Mouse (Mus musculus) frontal cortex, postnatal 14 days (tissue): Measurements from ENCODE around the gene 2700081O15Rik.

Source experiments
- DNase-seq, 2 experiments: peaks; one replicate each; pipeline ENCODE4 v3.0.0; 2022; ENCODE audit warnings: low spot score in 2 of 2

The 2700081O15Rik gene

GRCm38 (mm10) chr19:7420841-7421601 is 3.6 kb downstream of the 2700081O15Rik start:
- DNase-seq: no peak

DNA sequence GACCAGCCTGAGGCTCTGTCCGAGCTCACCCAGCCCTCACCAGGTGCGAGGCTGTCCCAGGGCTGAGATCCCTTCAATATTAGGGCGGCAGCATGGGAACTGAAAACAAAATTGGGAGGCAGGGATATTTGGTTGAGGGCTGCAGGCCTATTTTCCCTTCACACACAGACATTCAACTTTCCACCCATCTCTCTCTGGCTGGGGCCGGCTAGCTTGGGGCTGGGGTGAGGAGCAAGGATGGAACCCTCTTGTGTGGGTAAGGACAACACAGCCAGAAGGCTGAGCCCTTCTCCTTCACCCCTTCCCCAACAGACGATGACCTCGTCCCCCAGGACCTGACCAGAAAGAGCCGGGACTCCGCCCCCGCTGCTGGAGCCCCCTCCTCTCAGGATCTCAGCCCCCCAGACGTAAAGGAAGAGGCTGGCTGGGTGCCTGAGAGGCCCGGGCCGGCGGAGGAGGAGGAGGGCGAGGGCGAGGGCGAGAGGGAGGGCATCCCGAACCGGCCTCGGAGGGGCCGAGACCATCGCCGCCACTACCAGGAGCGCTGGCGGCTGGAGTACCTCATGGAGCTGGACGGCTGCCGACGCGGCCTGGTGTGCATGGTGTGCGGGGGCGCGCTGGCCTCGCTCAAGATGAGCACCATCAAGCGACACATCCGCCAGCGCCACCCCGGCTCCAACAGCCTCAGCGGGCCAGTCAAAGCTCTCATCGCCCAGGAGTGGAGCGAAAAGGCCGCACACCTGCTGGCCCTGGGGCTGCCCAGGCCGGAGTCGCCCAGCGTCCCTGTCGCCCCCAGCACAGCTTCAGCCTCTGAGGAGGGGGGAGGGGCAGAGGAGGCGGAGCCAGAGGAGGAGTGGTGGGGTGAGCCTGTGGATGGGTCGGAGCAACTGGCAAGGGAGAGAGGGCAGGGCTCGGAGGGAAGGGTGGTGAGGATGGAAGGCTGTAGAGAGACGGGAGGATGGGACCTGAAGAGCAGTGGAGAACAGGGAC is 4.5 kb downstream of the 2700081O15Rik start:
- peak; percentile 47 to 59 for DNase-seq

GRCm38 (mm10) chr19:7422656-7423027 is 5.2 kb downstream of the 2700081O15Rik start:
- no peak for DNase-seq

DNA sequence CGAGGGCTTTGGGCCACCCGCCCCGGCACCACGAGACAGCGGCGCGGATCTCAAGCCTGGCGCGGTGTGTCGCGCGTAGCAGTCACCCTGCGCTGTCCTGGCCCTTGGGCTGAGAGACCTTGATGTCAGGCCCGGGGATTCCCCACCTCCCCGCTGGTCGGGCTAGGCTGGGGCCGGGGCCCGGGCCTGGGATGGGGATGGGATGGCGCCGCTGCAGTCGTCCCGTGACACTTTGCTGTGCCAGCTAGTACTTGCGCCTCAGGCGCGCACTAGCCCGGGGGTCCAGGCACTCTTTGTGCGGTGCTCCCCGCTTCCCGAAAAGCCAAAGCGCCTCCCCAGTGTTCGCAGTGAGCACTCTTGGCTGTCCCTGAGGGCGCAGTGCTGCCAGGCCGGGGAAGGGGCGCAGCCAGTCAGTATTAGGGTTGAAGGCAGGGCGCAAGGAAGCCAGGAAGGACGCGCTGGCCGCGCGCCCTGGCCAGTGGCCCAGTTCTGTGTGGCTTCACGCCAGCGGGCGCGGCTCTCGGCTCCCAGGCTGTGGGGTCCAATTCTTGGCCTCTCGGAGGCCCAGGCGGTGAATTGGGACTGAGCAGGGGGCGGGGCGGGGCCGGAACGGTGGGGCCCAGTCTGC is 5.7 kb downstream of the 2700081O15Rik start:
- peak; percentile 71 to 81 for DNase-seq

DNA sequence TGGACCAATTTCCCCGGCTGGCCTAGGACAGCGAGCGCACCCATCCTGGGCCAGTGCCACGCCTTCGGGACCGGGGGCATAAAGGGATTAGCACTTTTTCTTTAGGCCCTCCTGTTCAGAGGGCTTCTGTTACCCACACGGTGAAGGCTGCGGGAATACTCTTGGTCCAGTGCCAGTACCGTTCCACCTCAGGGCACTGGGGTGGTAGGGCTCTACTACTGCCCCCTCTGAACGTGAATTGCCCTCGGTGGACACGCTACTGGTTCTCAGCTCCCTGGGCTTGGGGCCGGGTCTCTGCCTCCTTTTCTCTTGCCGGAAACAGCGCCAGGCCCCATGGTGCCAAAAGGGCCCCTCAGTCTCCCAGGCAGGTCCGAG is 6.2 kb downstream of the 2700081O15Rik start:
- DNase-seq: peak in 1 of 2 experiments; percentile 23

DNA sequence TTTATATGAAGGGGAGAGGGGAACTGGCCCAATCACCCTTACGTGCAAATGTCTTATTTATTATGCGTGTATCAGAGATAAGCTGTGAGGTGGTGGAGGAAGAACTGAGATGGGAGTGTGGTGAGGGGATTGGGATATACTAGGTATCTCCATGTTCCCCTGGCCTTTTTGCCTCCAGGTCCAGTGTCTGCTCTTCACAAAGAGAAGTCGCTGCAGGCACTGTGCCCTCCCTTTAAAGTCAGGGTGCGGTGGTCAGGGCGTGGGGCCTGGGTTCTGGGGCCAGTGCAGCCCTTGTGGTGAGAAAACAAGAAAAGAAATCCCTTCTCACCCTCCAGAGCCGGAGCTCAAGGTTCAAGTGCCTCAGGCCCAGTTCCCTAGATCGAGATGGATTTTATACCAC is 6.7 kb downstream of the 2700081O15Rik start:
- no peak for DNase-seq

DNA sequence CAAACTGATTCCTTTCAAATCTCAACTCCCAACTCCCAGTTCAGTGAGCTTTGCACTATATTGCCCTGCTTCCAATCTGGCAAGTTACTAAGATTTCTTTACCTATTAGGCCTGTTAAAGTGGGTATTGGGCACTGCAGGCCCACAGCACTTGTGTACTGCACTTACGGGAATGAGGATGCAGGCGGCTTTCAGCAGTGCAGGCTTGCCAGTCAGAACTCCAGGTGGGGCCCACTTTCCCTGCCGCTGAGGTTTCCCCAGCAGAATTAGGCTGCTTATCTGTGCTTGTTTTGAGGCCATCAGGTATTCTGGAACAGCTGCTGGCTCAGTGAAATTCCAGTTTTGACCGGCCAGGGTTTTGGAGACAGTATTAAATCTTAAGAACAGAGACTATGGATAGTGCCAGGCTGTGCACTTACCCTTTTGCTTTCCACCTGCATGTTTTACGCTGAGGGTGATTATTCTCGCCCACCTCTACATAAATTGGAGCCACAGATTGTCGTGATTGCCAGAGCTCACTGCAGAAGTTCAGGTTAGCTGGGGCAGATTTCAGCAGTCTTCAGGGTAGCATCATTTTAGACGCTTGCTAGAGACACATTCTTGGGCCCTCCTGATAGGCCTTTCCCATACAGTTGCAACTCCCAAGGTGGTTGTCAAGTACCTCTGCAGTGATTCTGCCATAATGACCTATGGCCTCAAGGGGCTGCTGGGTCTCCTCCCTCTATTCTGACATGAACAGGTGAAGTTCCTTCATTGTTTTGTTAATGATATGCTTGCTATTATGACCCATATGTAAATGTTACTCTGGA is 7.4 kb downstream of the 2700081O15Rik start:
- DNase-seq: no peak

- DNase-seq: no peak
These were observed 8.0 kb downstream of the 2700081O15Rik start for GRCm38 (mm10) chr19:7425398-7425775.

DNA sequence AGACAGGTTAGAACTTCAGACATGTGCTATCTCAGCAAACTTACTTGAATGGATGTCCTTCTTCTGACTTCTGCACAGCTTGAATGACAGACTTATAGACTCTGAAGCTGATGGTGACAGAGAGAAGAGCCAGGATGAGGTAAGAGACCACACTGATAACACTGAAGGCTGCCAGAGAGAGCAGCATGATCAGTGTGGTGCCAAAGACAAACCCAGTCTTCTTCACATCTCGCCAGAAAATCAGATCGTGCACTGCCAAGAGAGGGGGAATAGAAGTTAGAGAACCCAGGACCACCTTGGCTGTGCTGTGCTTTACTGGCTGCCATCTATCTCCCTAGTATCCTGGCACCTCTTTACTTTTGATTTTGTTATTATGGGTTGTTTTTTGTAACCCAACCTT is 17.5 kb downstream of the 2700081O15Rik start:
- no peak for DNase-seq

DNA sequence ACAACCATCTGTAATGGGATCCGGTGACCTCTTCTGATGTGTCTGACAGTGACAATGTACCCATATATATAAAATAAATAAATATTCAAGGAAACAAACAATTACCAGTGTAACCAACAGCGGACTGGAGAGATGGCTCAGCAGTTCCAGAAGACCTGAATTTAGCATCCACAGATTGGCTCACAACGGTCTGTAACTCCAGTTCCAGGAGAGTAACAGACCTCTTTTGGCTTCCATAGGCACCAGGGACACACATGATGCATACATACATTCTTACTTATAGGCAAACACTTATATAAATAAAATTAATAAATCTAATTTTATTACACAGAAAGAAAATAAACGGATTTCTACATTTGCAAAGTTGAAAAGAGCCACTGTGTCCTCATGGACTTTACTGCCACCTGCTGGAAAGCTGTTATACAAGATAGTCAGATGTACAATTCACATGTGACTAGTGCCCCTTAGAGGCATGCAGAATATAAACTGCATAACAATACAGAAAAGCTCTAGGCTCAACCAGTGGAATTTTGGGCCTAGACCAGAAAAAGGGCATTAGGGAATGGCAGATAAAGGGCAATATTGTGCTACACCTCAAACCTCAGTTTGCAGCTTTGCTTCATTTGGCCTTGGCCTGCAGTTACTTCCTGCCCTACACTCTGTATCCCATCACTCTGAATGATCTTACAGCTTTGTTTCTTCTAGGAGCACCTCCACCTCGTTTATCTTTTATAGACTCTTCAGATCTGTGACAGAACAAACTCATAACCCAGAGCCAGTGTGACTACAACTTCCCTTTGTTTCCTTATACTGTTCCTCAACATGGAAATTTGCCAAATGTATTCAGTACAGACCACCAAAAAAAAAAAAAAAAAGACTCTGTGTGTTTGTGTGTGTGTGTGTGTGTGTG is 18.9 kb downstream of the 2700081O15Rik start:
- DNase-seq: no peak

DNA sequence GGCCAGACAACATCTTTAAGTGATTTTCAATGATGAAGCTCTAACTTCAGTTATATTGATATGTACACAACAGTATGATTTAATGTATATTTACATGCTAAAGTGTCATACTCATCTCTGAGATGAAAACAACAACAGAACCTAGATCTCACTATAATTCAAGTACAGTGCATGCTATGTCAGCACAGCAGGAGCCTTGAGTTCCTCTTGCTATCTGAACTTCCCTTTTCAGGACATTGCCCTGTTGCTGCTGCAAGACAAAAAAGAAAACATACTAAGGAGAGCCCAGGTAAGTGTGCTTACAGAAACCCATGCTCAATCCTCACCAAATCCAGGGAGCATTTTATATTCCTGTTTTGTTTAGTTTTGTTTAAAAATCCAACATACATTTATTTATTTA is 20.9 kb downstream of the 2700081O15Rik start:
- no peak for DNase-seq

GRCm38 (mm10) chr19:7441493-7441892 is 24.1 kb downstream of the 2700081O15Rik start:
- peak in 1 of 2 experiments; percentile 46 for DNase-seq

DNA sequence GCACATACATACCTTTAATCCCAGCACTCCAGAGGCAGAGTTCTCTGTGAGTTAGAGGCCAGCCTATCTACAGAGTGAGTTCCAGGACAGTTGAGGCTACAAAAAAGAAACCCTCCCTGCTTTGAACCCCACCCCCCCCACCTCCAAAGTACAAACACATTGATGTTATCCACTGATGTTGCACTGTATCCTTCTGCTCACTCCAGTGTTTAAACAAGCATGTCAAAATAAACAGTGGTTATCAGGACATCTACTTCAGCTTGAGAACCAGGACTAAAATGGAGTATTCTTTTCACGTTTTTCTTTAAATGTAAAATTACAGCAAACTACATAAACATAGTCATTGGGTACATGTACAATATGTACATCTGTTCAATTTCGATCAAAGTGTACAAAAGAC is 27.7 kb downstream of the 2700081O15Rik start:
- no peak for DNase-seq

GRCm38 (mm10) chr19:7445596-7445995 is 28.2 kb downstream of the 2700081O15Rik start:
- DNase-seq: no peak

DNA sequence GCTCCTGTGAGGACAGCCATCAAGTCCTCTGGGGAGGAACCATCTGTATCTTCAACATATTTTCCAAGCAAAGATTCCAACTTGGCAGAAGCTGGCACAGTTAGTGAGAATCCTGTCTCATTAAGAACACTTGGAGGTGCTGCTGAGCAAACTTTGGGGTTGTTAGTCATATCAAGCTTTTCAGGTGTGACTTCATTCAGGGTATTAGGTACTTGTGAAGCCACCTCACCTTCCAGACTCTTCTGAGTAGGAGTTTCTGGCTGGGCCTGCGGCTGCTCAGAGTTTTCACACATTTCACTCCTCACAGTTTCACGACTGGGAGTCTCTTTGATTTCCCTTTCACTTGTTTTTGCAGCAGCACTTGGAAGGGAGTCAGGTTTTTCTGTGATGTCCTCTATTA is 39.4 kb downstream of the 2700081O15Rik start:
- no peak for DNase-seq

DNA sequence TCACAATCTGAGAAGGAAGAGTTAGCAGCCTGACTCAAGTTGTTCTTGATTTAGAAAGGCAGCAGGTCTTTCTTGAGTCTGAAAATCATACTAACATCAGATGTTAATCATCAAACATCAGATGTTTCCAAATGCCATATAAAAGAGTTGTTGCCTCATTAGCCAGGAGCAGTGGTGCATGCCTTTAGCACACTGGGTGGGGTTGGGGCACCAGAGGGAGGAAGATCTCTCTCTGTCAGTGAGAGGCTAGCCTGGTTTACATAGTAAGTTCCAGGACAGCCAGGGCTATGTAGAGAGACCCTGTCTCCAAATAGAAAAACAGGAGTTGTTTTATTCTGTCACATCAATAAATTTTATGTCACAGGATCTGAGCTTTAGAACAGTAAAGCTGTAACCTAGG is 41.5 kb downstream of the 2700081O15Rik start:
- DNase-seq: no peak

DNA sequence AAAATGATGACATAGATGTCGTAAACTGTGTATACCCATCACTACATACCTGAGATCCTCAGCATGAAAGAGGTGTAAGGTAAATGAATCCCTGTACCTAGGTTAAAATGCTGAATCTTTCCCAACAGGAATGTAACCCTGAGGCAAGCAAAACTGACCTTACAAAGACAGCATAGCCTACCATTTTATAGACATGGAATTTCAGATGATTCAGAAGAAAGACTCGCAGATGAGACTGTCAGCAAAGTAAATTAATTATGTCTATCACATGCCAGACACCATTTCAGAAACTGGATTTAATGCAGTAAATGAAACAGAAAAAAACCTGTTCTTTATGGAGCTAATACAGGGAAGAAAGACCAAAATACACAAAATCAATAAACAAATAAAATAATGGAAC is 41.9 kb downstream of the 2700081O15Rik start:
- no peak for DNase-seq

- no peak for DNase-seq
These were observed 50.5 kb downstream of the 2700081O15Rik start for GRCm38 (mm10) chr19:7467915-7468314.

DNA sequence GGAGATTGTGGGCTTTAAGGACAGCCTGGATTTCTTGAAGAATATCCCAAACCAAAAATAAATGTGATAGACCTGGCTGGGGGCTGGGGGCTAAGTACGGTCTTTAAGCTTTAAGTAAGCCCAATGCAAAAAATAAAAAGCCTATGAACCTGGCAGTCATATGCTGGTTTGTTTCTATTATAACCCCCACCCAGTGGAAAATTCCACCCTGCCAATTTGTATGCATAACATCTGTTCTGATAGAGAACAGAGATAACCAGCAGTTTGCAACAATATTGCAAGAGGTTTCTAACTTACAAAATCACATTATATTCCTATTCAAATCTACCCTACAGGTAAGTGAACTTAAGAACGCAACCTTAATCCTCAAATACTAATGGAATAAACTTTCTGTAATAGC is 53.2 kb downstream of the 2700081O15Rik start:
- no peak for DNase-seq
